Comparison of ENCODE assay signal across 9 mouse cellular contexts in genomic region chr6:37037115-37037908, GRCm38 (mm10).
DNase-seq lines count a peak whose midpoint lies in the region; ATAC-seq and TF ChIP-seq lines count a peak whose summit lies in the region.
"Had no signal": no experiment of that assay in that cellular context is flagged by ENCODE, and none has a peak within 500 bp of the region (broad histone marks: within the 10 kb centered on the region; RNA-seq: fewer than 3 reads in every experiment).

No protein-coding gene starts in this region.

- no peak for ATAC-seq in heart, embryonic 14.5 days (ENCODE audit: insufficient number of reproducible peaks, insufficient read depth, low FRiP score, low read depth)
- ATAC-seq in kidney, embryonic 16.5 days (ENCODE audit: low FRiP score, low TSS enrichment) = peak; percentile 68; the same call in 1 of the 2 replicates
- peak; percentile 69 for ATAC-seq in midbrain, embryonic 12.5 days (ENCODE audit: low FRiP score, low read depth)

- H3K27me3 ChIP-seq in heart, embryonic 14.5 days (ENCODE audit: control insufficient read depth, insufficient read depth, low read length) = no peaks in the 10 kb centered on the region
- no peaks in the 10 kb centered on the region for H3K27me3 ChIP-seq in kidney, embryonic 16.5 days (ENCODE audit: insufficient read depth, low read length)
- no peaks in the 10 kb centered on the region for H3K27me3 ChIP-seq in midbrain, embryonic 12.5 days
- H3K27me3 ChIP-seq: embryonic facial prominence, embryonic 12.5 days had no signal

- peak overlapping the region; percentile 21; the same call in 1 of the 2 replicates for H3K4me2 ChIP-seq in heart, embryonic 14.5 days (ENCODE audit: low read length)
- no peak overlapping the region for H3K4me2 ChIP-seq in kidney, embryonic 16.5 days (replicated peaks; ENCODE audit: low read depth, low read length)
- H3K4me2 ChIP-seq in midbrain, embryonic 12.5 days (replicated peaks) = peak overlapping the region; percentile 14; the same call in 1 of the 2 replicates
- H3K4me2 ChIP-seq: embryonic facial prominence, embryonic 12.5 days had no signal

- WGBS in heart, embryonic 14.5 days = 53% methylated on average over 11 of the region's 11 CpGs
- 78% methylated on average over 11 of the region's 11 CpGs for WGBS in kidney, embryonic 16.5 days
- WGBS in midbrain, embryonic 12.5 days = 36% methylated on average over 11 of the region's 11 CpGs

- no peak overlapping the region for H3K27ac ChIP-seq in cortical plate, adult 2 months (ENCODE audit: insufficient read depth, low read length)
- H3K27ac ChIP-seq in heart, embryonic 14.5 days (replicated peaks in 1 of 2; ENCODE audit: control insufficient read depth in 1 of 2, insufficient read depth in 1 of 2, low read depth in 2 of 2, low read length in 2 of 2) = peak overlapping the region in 1 of 2 experiments; percentile 9; a peak in 2 of 4 replicates
- no peak overlapping the region for H3K27ac ChIP-seq in kidney, embryonic 16.5 days (ENCODE audit: low read length)
- no peak overlapping the region for H3K27ac ChIP-seq in midbrain, embryonic 12.5 days (replicated peaks)
- H3K27ac ChIP-seq: embryonic facial prominence, embryonic 12.5 days had no signal

- TF ChIP-seq POLR2A in cortical plate, adult 2 months (IDR thresholded peaks at IDR 0.05; ENCODE audit: extremely low read depth, insufficient read depth, low read length) = no peak

- no peaks in the 10 kb centered on the region for H3K36me3 ChIP-seq in heart, embryonic 14.5 days (ENCODE audit: control insufficient read depth, insufficient read depth, low read length)
- H3K36me3 ChIP-seq in kidney, embryonic 16.5 days (ENCODE audit: insufficient read depth, low read length) = no peaks in the 10 kb centered on the region
- H3K36me3 ChIP-seq in midbrain, embryonic 12.5 days = 0 out of 2 replicates have a peak, but pooled peaks cover 6% of the 10 kb centered on the region
- H3K36me3 ChIP-seq: embryonic facial prominence, embryonic 12.5 days had no signal

- peak; percentile 46 to 70 for DNase-seq in right cerebral cortex, adult 2 months (ENCODE audit: low spot score in 2 of 2)
- no peak for DNase-seq in right cerebral cortex, postnatal 25 days
- DNase-seq in spleen, adult 12 weeks (ENCODE audit: low spot score) = no peak
- DNase-seq in urinary bladder, adult 18-20 months (ENCODE audit: low spot score in 2 of 2) = no peak

- H3K9ac ChIP-seq in heart, embryonic 14.5 days (ENCODE audit: low read length) = no peak overlapping the region
- no peak overlapping the region for H3K9ac ChIP-seq in kidney, embryonic 16.5 days (replicated peaks; ENCODE audit: low read length)
- H3K9ac ChIP-seq in midbrain, embryonic 12.5 days (replicated peaks) = no peak overlapping the region
- H3K9ac ChIP-seq: embryonic facial prominence, embryonic 12.5 days had no signal

- no peak overlapping the region for H3K4me3 ChIP-seq in cortical plate, adult 2 months (ENCODE audit: insufficient read depth, low read length)
- no peak overlapping the region; a peak in 1 of 4 replicates for H3K4me3 ChIP-seq in heart, embryonic 14.5 days (ENCODE audit: control insufficient read depth in 1 of 2, insufficient read depth in 1 of 2, low read depth in 1 of 2, low read length in 2 of 2)
- no peak overlapping the region for H3K4me3 ChIP-seq in kidney, embryonic 16.5 days (ENCODE audit: low read length)
- H3K4me3 ChIP-seq in midbrain, embryonic 12.5 days = no peak overlapping the region
- H3K4me3 ChIP-seq: embryonic facial prominence, embryonic 12.5 days had no signal

- no peaks in the 10 kb centered on the region for H3K9me3 ChIP-seq in heart, embryonic 14.5 days (ENCODE audit: control insufficient read depth, low read length)
- H3K9me3 ChIP-seq in kidney, embryonic 16.5 days (ENCODE audit: low read length) = no peaks in the 10 kb centered on the region
- H3K9me3 ChIP-seq in midbrain, embryonic 12.5 days = no peaks in the 10 kb centered on the region
- H3K9me3 ChIP-seq: embryonic facial prominence, embryonic 12.5 days had no signal

- peaks cover 5% of the 10 kb centered on the region for H3K4me1 ChIP-seq in cortical plate, adult 2 months (ENCODE audit: control insufficient read depth, insufficient read depth, low read length)
- H3K4me1 ChIP-seq in heart, embryonic 14.5 days (ENCODE audit: control insufficient read depth in 2 of 2, insufficient read depth in 2 of 2, low read length in 2 of 2) = peaks cover 11 to 21% of the 10 kb centered on the region in 2 experiments
- H3K4me1 ChIP-seq in kidney, embryonic 16.5 days (ENCODE audit: insufficient read depth, low read length) = peaks cover 26% of the 10 kb centered on the region
- peaks cover 27% of the 10 kb centered on the region for H3K4me1 ChIP-seq in midbrain, embryonic 12.5 days

- TF ChIP-seq CTCF in cortical plate, adult 2 months (IDR thresholded peaks at IDR 0.05; ENCODE audit: extremely low read depth, insufficient read depth, low read length) = peak; percentile 51

Comparison
In these comparisons a context has a peak if more than half of its experiments do, and no peak if none do; other contexts are left out.
1. DNase-seq: peak in right cerebral cortex, adult 2 months (2 of 2); none in right cerebral cortex, postnatal 25 days (single experiment), spleen, adult 12 weeks (single experiment) and urinary bladder, adult 18-20 months (0 of 2).